Mouse (Mus musculus) CH12.LX (cell line): ENCODE results near the gene Dthd1.

ENCODE experiments used
- CTCF ChIP-seq, 2 experiments: IDR thresholded peaks in 1 of 2; conservative IDR thresholded peaks in 1 of 2; 2 replicates each; pipeline ENCODE4 v1.5.1; 2011 to 2012; ENCODE audit warnings: low read depth in 2 of 2, low read length in 2 of 2, improper control_type of control experiment in 1 of 2, inconsistent platforms in 1 of 2, mild to moderate bottlenecking in 1 of 2, moderate library complexity in 1 of 2
- PAX5 ChIP-seq: IDR thresholded peaks from 2 replicates; pipeline ENCODE4 v1.6.1; 2012; ENCODE audit warnings: low read length, inconsistent platforms, mixed read lengths
- POLR2A ChIP-seq: IDR thresholded peaks from 2 replicates; pipeline ENCODE4 v1.6.1; 2011; ENCODE audit warnings: low read depth, mild to moderate bottlenecking, improper control_type of control experiment, low read length

DNA sequence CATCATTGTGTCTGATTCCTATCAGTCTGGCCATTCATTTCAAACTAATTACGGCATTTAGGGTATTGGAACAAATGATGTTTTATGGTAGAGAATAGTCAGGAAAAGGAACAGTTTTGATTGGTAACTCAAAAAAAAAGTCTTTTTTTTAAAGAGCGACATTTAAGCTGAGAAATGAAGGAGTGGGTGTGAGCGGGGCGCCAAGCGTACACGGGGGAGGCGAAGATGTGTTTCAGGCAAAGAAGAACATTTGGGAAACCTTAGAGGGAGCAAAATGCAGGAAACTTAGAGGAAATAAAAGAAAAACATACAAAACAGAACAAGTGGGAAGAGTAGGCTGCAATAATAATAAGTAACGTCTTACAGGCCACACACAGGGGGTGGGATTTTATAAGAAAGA lies 35.8 kb upstream of the Dthd1 start:
- TF ChIP-seq CTCF (conservative IDR thresholded peaks at IDR 0.05 in 1 of 2, IDR thresholded peaks at IDR 0.05 in 1 of 2; ENCODE audit: low read depth in 2 of 2, low read length in 2 of 2) (no peak), PAX5 (no peak), POLR2A (no peak)
